Mouse (Mus musculus) limb, embryonic 12.5 days (tissue): ENCODE measurements at regions not wholly inside any gene's neighbourhood (a gene's known extent, or its start where the extent isn't known, plus 50 kb on each side); places are given as distances from the start of the nearest gene placed in this dataset.

ENCODE experiments used
- ATAC-seq: fragments of 200-750 bp; cut with Nextera tagmentation; 2 replicates; pipeline ENCODE4 v1.8.0; 2017; ENCODE audit warnings: low read depth, moderate TSS enrichment; ENCODE audit not compliant: insufficient number of reproducible peaks, insufficient read depth, low FRiP score, low TSS enrichment
- H3K27ac ChIP-seq: fragments of 300-500 bp; sonication (generic); 2 replicates; pipeline ENCODE4 v1.5.1; 2016; ENCODE audit warnings: mild to moderate bottlenecking, moderate library complexity
- H3K27me3 ChIP-seq: fragments of 300-500 bp; sonication (generic); 2 replicates; pipeline ENCODE4 v1.6.1; 2016; ENCODE audit warnings: mild to moderate bottlenecking, moderate library complexity
- H3K36me3 ChIP-seq: fragments of 300-500 bp; sonication (generic); 2 replicates; pipeline ENCODE4 v1.6.1; 2016; ENCODE audit warnings: mild to moderate bottlenecking, moderate library complexity
- H3K4me1 ChIP-seq: fragments of 300-500 bp; sonication (generic); replicated peaks from 2 replicates; pipeline ENCODE4 v1.6.1; 2016
- H3K4me2 ChIP-seq: fragments of 300-500 bp; sonication (generic); 2 replicates; pipeline ENCODE4 v1.6.1; 2016; ENCODE audit warnings: mild to moderate bottlenecking, moderate library complexity
- H3K4me3 ChIP-seq: fragments of 300-500 bp; sonication (generic); replicated peaks from 2 replicates; pipeline ENCODE4 v1.5.1; 2016; ENCODE audit warnings: mild to moderate bottlenecking
- H3K9ac ChIP-seq: fragments of 300-500 bp; sonication (generic); replicated peaks from 2 replicates; pipeline ENCODE4 v1.6.1; 2016; ENCODE audit warnings: mild to moderate bottlenecking, moderate library complexity
- H3K9me3 ChIP-seq: fragments of 300-500 bp; sonication (generic); 2 replicates; pipeline ENCODE4 v1.6.1; 2016; ENCODE audit warnings: mild to moderate bottlenecking, moderate library complexity
- WGBS: fragments of 180-500 bp; shearing (Covaris S2); methylation state at CpG from one replicate; pipeline ENCODE4 v1.1.7; 2016; 5-methylcytosine and 5-hydroxymethylcytosine counted together

DNA sequence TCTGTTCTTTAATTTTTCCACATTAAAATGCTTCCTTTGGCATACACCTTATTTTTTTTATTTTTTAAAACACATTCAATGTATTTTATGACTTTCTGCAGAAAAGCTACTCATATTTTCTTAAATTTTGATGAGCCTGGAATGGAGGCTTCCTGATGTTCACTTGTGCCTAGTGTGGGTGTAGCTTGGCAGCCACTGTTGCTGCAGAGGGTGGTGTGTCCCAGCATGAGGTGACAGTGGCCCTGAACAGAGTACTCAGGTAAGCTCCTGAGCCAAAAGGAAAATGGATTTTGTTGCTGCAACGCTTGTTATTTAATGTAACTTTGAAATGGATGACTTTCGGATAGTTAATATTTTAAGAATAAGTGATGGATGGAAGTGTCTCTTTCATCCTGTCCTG, 170.6 kb downstream of the Eipr1 start:
- Histone ChIP-seq H3K4me2 (no peak overlapping the region), H3K4me1 (no peaks in the 10 kb centered on the region), H3K36me3 (no peaks in the 10 kb centered on the region), H3K4me3 (no peak overlapping the region), H3K27ac (no peak overlapping the region), H3K9ac (no peak overlapping the region), H3K9me3 (no peaks in the 10 kb centered on the region), H3K27me3 (no peaks in the 10 kb centered on the region)
- WGBS = 90% methylated on average over 2 of the region's 2 CpGs
- ATAC-seq = no peak

DNA sequence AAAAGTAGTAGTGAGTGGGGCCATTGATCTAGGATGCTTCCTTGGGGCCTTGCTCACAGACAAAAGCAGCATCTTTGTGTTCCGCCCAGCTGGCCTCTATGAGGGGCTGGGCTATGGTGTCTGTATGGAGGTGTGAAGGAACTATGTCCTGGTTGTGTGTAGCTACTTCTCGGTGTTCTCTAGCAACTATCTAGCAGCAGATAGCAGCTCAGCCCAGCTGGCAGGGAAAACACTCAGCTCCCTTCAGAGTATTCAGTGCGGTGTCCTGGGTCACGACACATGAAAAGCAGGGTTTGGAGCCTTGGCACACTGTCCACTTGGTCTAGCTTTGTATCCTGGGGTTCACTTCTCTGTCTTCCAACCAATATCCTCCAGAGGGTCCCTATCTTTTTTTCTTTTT, 173.6 kb downstream of the Eipr1 start:
- Histone ChIP-seq H3K36me3 (no peaks in the 10 kb centered on the region), H3K9ac (no peak overlapping the region), H3K27me3 (no peaks in the 10 kb centered on the region), H3K9me3 (no peaks in the 10 kb centered on the region), H3K4me1 (no peaks in the 10 kb centered on the region), H3K27ac (no peak overlapping the region), H3K4me3 (no peak overlapping the region), H3K4me2 (no peak overlapping the region)
- WGBS = 90% methylated on average over 4 of the region's 4 CpGs
- ATAC-seq = no peak

DNA sequence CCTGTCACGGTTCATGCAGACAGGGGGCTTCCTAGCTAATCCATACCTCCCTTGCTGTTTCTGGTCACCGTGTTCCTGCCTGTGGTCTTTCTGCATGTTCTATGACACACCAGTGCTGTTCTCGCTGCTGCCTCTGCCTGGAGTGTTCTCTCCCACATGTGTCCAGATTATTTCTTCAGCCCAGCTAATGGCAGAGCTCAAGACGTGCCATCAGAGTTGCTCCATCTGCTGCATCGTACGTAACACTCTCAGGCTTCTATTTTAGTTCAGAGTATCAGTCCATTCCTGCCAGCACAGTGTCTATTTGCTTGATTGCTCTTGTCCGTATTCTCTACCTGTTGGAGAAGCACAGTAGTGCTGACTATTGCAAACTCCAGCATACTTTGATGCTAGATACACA, 188.3 kb downstream of the Eipr1 start:
- Histone ChIP-seq H3K27ac (no peak overlapping the region), H3K4me3 (no peak overlapping the region), H3K4me1 (no peaks in the 10 kb centered on the region), H3K36me3 (no peaks in the 10 kb centered on the region), H3K4me2 (no peak overlapping the region), H3K9ac (no peak overlapping the region), H3K27me3 (no peaks in the 10 kb centered on the region), H3K9me3 (no peaks in the 10 kb centered on the region)
- 86% methylated on average over 7 of the region's 7 CpGs for WGBS
- no peak for ATAC-seq

DNA sequence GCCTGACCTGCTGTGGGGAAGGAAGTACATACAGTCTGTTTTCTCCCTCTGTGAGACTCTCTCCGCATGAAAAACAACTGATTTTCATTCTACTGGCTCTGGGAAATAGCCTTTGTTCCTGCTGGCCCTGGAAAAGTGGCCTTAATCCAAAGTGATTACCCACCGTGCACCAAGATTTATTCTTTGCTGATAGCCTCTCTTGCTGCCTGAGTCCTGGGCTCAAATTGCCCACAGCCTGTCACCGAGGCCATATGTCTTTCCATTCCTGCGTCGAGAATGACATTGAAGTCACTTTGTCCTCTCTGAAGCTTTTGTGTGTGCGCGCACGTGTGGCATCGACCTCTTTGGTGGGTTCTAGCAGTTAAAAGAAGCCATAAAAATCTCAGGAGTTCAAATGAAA, 197.3 kb downstream of the Eipr1 start:
- Histone ChIP-seq H3K36me3 (no peaks in the 10 kb centered on the region), H3K27me3 (no peaks in the 10 kb centered on the region), H3K9me3 (no peaks in the 10 kb centered on the region), H3K4me3 (no peak overlapping the region), H3K9ac (no peak overlapping the region), H3K4me2 (no peak overlapping the region), H3K4me1 (peaks cover 9% of the 10 kb centered on the region), H3K27ac (no peak overlapping the region)
- ATAC-seq = no peak
- WGBS = 27% methylated on average over 9 of the region's 9 CpGs

DNA sequence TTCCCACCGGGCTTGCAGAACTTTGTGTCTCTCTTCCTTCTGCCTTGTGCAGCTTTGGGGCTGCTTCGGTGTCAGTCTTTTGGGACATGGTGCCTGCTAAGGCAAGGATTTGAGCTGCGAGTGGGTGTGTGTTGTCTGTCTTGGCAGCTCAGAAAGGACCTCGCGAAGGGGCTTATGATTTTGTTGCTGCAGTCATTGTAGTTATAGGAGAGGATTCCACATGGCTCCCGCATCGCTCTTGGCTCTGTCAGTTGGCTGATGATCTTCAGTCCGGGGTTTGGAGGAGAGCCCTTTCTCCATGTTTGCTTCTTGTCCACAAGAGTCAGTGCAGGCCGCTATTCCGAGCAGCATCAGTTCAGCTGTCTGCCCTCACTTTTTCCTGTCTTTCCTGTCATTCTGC, 197.7 kb downstream of the Eipr1 start:
- no peak for ATAC-seq
- 67% methylated on average over 10 of the region's 10 CpGs for WGBS

DNA sequence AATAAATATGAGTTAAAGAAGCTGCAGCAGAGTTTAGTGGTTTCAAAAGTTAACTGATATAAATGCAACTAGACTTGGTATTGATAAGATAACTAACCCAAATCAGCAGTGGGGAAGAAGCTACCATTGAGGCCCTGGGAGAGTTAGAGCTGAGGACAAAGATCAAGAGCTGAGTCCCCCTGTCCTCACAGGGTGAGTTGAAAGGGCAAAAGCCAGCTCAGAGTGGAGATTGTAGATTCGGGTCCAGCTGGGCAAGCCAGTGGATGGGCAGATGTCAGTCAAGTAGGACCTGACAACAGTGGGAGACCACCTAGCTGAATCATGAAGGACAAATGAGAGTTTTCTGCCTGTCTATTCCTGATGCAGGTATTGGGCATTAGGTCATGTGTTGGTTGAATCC, 205.6 kb downstream of the Eipr1 start:
- H3K36me3 ChIP-seq = no peaks in the 10 kb centered on the region
- WGBS = 84% methylated on average over 1 of the region's 1 CpGs

More for the DNA sequence above, 197.7 kb downstream of the Eipr1 start:
- Histone ChIP-seq H3K27ac (no peak overlapping the region), H3K9me3 (no peaks in the 10 kb centered on the region), H3K4me2 (no peak overlapping the region), H3K9ac (no peak overlapping the region), H3K4me1 (peaks cover 9% of the 10 kb centered on the region), H3K4me3 (no peak overlapping the region), H3K27me3 (no peaks in the 10 kb centered on the region), H3K36me3 (no peaks in the 10 kb centered on the region)

DNA sequence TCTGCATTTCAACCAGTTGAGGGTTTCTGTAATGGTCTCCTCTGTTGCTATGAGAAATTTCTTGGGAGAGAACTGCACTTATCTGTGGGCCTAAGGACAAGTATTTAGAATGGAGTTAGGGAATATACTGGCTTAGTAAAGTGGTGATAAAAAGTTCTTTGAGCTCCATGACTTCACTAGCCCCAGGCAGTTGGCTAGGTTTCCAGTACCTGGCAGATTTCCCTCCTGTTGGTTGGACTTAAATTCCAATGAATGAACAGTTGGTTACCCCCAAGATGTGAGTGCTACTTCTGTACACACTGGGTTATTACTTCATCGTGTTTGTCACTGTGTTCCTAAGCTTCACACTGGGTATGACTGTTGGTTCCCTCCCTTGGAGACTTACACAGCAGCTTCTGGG, 207.1 kb downstream of the Eipr1 start:
- Histone ChIP-seq H3K4me1 (no peaks in the 10 kb centered on the region), H3K4me2 (no peak overlapping the region), H3K27me3 (no peaks in the 10 kb centered on the region), H3K36me3 (no peaks in the 10 kb centered on the region), H3K4me3 (no peak overlapping the region), H3K9ac (no peak overlapping the region), H3K27ac (no peak overlapping the region), H3K9me3 (no peaks in the 10 kb centered on the region)
- 70% methylated on average over 1 of the region's 1 CpGs for WGBS
- no peak for ATAC-seq

More for the DNA sequence above, 205.6 kb downstream of the Eipr1 start:
- Histone ChIP-seq H3K9ac (no peak overlapping the region), H3K27ac (no peak overlapping the region), H3K27me3 (no peaks in the 10 kb centered on the region), H3K4me3 (no peak overlapping the region), H3K4me2 (no peak overlapping the region), H3K9me3 (no peaks in the 10 kb centered on the region), H3K4me1 (no peaks in the 10 kb centered on the region)
- no peak for ATAC-seq

DNA sequence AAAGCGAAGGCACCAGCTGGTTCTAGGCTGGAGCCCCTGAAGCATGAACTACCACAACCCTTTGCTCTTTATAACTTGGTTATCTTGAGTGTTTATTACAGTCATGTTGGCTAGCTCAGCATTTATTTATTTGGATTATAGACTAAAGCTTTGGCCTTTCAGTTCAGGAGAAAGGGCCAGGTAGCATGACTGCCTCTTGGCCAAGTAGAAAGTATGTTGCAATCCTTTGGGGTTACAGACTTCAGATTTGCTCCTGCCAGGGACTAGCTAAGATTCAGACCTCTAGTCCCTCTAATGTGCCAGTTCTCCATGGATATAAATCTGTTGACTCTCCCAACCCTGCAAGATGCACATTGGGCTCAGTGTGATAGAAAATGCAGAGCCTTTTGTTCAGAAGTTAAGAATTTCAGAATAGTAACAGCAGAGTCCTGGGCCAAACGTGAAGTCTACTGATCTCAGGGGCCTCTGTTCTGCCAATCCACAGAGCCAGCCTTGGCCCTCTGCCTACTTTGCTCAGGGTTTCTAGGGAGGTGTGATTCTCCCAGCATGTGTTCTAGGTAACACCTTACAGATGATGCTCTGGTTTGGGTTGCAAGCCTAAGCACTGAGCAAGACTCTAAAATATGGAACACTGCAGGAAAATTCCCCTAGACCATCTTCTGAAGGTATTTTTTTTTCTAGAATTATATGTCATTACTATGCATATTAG, 218.2 kb downstream of the Eipr1 start:
- no peaks in the 10 kb centered on the region for H3K36me3 ChIP-seq

DNA sequence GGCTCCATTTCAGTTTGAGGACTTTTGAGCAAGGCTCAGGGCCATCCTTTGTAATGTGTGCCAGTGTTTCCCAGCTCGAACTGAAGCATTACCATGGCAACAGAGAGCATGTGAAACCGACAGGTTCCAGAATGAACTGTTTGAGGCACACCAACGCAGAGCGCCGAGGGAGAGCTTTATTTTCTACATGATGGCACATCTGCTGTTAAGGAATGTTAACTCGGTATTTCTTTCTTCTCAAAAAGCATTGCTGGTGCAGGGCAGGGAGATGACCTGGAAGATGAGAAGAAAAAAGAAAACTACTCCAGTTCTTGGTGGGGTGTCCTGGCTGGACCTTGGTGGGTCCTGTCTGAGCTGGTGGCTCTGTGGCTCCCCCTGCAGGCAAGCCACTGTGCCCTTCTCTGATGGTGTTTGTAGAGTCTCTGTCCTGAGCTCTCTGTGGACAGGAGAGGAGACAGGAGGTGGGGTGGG, 223.0 kb downstream of the Eipr1 start:
- no peak for ATAC-seq
- no peak overlapping the region for H3K4me3 ChIP-seq
- 72% methylated on average over 6 of the region's 6 CpGs for WGBS

More for the DNA sequence above, 218.2 kb downstream of the Eipr1 start:
- Histone ChIP-seq H3K27me3 (no peaks in the 10 kb centered on the region), H3K27ac (no peak overlapping the region), H3K4me1 (no peaks in the 10 kb centered on the region), H3K4me3 (no peak overlapping the region), H3K9me3 (peaks cover 5% of the 10 kb centered on the region; the same call in 1 of the 2 replicates), H3K9ac (no peak overlapping the region), H3K4me2 (no peak overlapping the region)
- no peak for ATAC-seq
- WGBS = 63% methylated on average over 2 of the region's 2 CpGs

DNA sequence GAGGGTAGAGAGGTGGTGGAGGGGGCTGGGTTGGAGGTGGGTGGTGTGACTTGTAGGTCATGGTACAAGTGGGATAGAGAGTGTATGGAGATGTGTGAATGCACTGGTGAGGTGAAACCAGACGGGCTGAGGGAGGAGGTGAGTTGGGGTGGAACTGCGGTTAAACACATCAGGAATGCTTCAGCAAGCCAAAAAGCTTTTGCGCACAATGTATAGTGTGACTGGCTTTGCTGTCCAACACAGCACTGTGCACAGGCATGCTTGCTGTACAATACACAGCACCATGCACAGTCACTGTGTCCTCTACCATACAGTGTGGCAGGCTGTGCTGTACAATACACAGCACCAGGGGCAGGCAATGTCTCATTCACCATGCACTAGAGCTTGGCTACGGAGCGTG, 223.6 kb downstream of the Eipr1 start:
- H3K4me1 ChIP-seq = no peaks in the 10 kb centered on the region
- H3K27ac ChIP-seq = no peak overlapping the region
- H3K4me3 ChIP-seq = no peak overlapping the region
- no peak overlapping the region for H3K9ac ChIP-seq
- peaks cover 5% of the 10 kb centered on the region; the same call in 1 of the 2 replicates for H3K9me3 ChIP-seq
- no peaks in the 10 kb centered on the region for H3K36me3 ChIP-seq
- H3K27me3 ChIP-seq = no peaks in the 10 kb centered on the region
- no peak overlapping the region for H3K4me2 ChIP-seq
- ATAC-seq = no peak
- 89% methylated on average over 5 of the region's 5 CpGs for WGBS

More for the DNA sequence above, 223.0 kb downstream of the Eipr1 start:
- Histone ChIP-seq H3K4me2 (no peak overlapping the region), H3K4me1 (no peaks in the 10 kb centered on the region), H3K9ac (no peak overlapping the region), H3K9me3 (peaks cover 5% of the 10 kb centered on the region; the same call in 1 of the 2 replicates), H3K27ac (no peak overlapping the region), H3K36me3 (no peaks in the 10 kb centered on the region), H3K27me3 (no peaks in the 10 kb centered on the region)

DNA sequence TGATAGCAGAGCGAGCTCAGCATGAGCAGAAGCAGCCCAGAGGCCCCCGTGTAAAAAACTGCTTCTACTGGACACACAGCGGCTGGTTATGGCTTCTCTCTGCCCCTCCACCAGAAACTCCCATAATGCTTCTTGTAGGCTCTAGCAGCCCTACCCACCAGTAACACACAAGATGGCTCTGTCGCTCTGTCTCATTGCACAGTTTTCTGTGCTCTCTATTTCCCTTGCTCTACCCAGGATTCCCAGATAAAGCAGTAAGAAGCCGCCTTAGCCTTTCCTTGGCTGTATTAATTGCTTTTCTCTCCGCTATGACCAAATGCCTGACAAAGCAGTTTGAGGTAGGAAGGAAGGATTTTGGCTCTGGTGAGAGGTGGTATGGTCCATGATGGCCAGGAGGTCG, 228.1 kb downstream of the Eipr1 start:
- Histone ChIP-seq H3K9ac (no peak overlapping the region), H3K36me3 (no peaks in the 10 kb centered on the region), H3K4me1 (no peaks in the 10 kb centered on the region), H3K27me3 (no peaks in the 10 kb centered on the region), H3K9me3 (no peaks in the 10 kb centered on the region), H3K4me3 (no peak overlapping the region), H3K4me2 (no peak overlapping the region), H3K27ac (no peak overlapping the region)
- 76% methylated on average over 7 of the region's 7 CpGs for WGBS
- no peak for ATAC-seq

DNA sequence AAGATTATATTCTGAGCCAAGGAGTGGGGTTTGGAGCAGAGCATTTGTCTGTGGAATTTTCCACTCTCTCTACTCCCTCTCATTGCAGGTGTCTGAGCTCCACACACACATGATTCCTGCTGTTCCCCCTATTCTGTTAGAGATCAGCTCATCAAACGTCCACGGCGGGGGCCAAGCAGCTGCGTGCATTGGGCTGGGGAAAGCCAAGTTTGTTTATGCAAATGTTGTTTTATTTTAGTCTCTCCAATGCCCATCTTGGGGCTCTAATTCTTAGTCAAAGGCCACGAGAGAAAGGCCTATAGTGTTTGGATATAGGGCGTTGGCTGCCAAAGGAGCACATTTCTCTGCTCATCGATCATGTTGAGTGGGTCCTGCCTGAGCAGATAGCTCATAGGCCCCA, 234.6 kb downstream of the Eipr1 start:
- no peak for ATAC-seq
- Histone ChIP-seq H3K27me3 (no peaks in the 10 kb centered on the region), H3K4me1 (no peaks in the 10 kb centered on the region), H3K9me3 (no peaks in the 10 kb centered on the region), H3K4me3 (no peak overlapping the region), H3K36me3 (no peaks in the 10 kb centered on the region), H3K4me2 (no peak overlapping the region), H3K9ac (no peak overlapping the region), H3K27ac (no peak overlapping the region)
- WGBS = 83% methylated on average over 7 of the region's 7 CpGs
